Mouse (Mus musculus) embryonic facial prominence, embryonic 10.5 days (tissue): ENCODE results near the gene Atg2b. TPM values are rescaled to one million over a fixed set of nuclear protein-coding genes. Genes with fewer than 3 reads are reported as not detected.

Source experiments
- DNase-seq: peaks from one replicate; pipeline ENCODE4 v3.0.0-alpha.2; 2017; ENCODE audit warnings: low spot score
- H3K27ac ChIP-seq: fragments of 300-500 bp; sonication (generic); replicated peaks from 2 replicates; pipeline ENCODE4 v1.5.1; 2016; ENCODE audit warnings: mild to moderate bottlenecking
- H3K27me3 ChIP-seq: fragments of 300-500 bp; sonication (generic); replicated peaks from 2 replicates; pipeline ENCODE4 v1.6.1; 2016; ENCODE audit warnings: low read depth, mild to moderate bottlenecking; ENCODE audit not compliant: poor library complexity, severe bottlenecking
- H3K36me3 ChIP-seq: fragments of 300-500 bp; sonication (generic); replicated peaks from 2 replicates; pipeline ENCODE4 v1.6.1; 2016; ENCODE audit warnings: mild to moderate bottlenecking, moderate library complexity
- H3K4me1 ChIP-seq: fragments of 300-500 bp; sonication (generic); 2 replicates; pipeline ENCODE4 v1.6.1; 2016
- H3K4me3 ChIP-seq: fragments of 300-500 bp; sonication (generic); 2 replicates; pipeline ENCODE4 v1.5.1; 2016; ENCODE audit warnings: mild to moderate bottlenecking, moderate library complexity
- H3K9me3 ChIP-seq: fragments of 300-500 bp; sonication (generic); 2 replicates; pipeline ENCODE4 v1.6.1; 2016; ENCODE audit warnings: mild to moderate bottlenecking
- WGBS: fragments of 180-500 bp; shearing (Covaris S2); methylation state at CpG from one replicate; pipeline ENCODE4 v1.1.7; 2016; 5-methylcytosine and 5-hydroxymethylcytosine counted together
- polyA plus RNA-seq: library from polyadenylated mRNA; unstranded; fragments of >200 nt; fragmentation: Nextera tagmentation; extraction: Ambion mirVana; gene quantifications from 2 replicates; pipeline ENCODE4 v1.2.1, GENCODE M21; 2016

Gene Atg2b
- polyA plus RNA-seq, 1 experiment from 2014 or later = 14.3 TPM

- H3K27me3 ChIP-seq = no peaks in the 10 kb centered on the region
- H3K9me3 ChIP-seq = no peaks in the 10 kb centered on the region
- no peak overlapping the region for H3K27ac ChIP-seq
- peaks cover 34% of the 10 kb centered on the region for H3K4me1 ChIP-seq
- DNase-seq = no peak
- 94% methylated on average over 11 of the region's 11 CpGs for WGBS
- no peak overlapping the region for H3K4me3 ChIP-seq
- H3K36me3 ChIP-seq = no peaks in the 10 kb centered on the region
Measured at GRCm38 (mm10) chr12:105603904-105604303, 81.1 kb downstream of the Atg2b start.

GRCm38 (mm10) chr12:105602581-105603210 is 82.3 kb downstream of the Atg2b start, which contains the start of gene Bdkrb1:
Gene Bdkrb1 (plus strand): TSS chr12:105603085.
- Histone ChIP-seq H3K36me3 (no peaks in the 10 kb centered on the region), H3K27me3 (no peaks in the 10 kb centered on the region), H3K4me1 (peaks cover 43% of the 10 kb centered on the region), H3K27ac (no peak within 1 kb of the TSS), H3K9me3 (no peaks in the 10 kb centered on the region), H3K4me3 (no peak within 1 kb of the TSS)
- no peak for DNase-seq
- WGBS = 83% methylated on average over 11 of the region's 11 CpGs

- Histone ChIP-seq H3K4me1 (peaks cover 45% of the 10 kb centered on the region), H3K9me3 (no peaks in the 10 kb centered on the region), H3K27me3 (no peaks in the 10 kb centered on the region), H3K4me3 (no peak overlapping the region), H3K36me3 (no peaks in the 10 kb centered on the region), H3K27ac (0 out of 2 replicates have a peak overlapping the region, but pooled peaks have one; percentile 1)
- no peak for DNase-seq
- WGBS = 86% methylated on average over 6 of the region's 6 CpGs
Measured at GRCm38 (mm10) chr12:105601586-105601985, 83.4 kb downstream of the Atg2b start.

- 0 out of 2 replicates have a peak overlapping the region, but pooled peaks have one; percentile 8 for H3K27ac ChIP-seq
- H3K9me3 ChIP-seq = no peaks in the 10 kb centered on the region
- H3K36me3 ChIP-seq = no peaks in the 10 kb centered on the region
- no peak for DNase-seq
- no peaks in the 10 kb centered on the region for H3K27me3 ChIP-seq
- no peak overlapping the region for H3K4me3 ChIP-seq
- H3K4me1 ChIP-seq = peaks cover 35% of the 10 kb centered on the region
- 51% methylated on average over 5 of the region's 5 CpGs for WGBS
Measured at GRCm38 (mm10) chr12:105599098-105599497, 85.9 kb downstream of the Atg2b start.

GRCm38 (mm10) chr12:105598503-105598902 is 86.5 kb downstream of the Atg2b start:
- Histone ChIP-seq H3K4me3 (no peak overlapping the region), H3K36me3 (no peaks in the 10 kb centered on the region), H3K27ac (no peak overlapping the region), H3K27me3 (no peaks in the 10 kb centered on the region), H3K4me1 (peaks cover 40% of the 10 kb centered on the region), H3K9me3 (no peaks in the 10 kb centered on the region)
- 77% methylated on average over 10 of the region's 10 CpGs for WGBS
- DNase-seq = no peak

GRCm38 (mm10) chr12:105597135-105597534 is 87.9 kb downstream of the Atg2b start:
- no peaks in the 10 kb centered on the region for H3K36me3 ChIP-seq
- no peak overlapping the region for H3K4me3 ChIP-seq
- 85% methylated on average over 8 of the region's 8 CpGs for WGBS
- H3K9me3 ChIP-seq = no peaks in the 10 kb centered on the region
- peaks cover 43% of the 10 kb centered on the region for H3K4me1 ChIP-seq
- no peaks in the 10 kb centered on the region for H3K27me3 ChIP-seq
- no peak overlapping the region for H3K27ac ChIP-seq
- no peak for DNase-seq

- no peaks in the 10 kb centered on the region for H3K9me3 ChIP-seq
- DNase-seq = no peak
- 58% methylated on average over 4 of the region's 4 CpGs for WGBS
- H3K4me1 ChIP-seq = peaks cover 26% of the 10 kb centered on the region
- H3K27ac ChIP-seq = no peak overlapping the region
- H3K27me3 ChIP-seq = no peaks in the 10 kb centered on the region
- H3K36me3 ChIP-seq = no peaks in the 10 kb centered on the region
- H3K4me3 ChIP-seq = no peak overlapping the region
Measured at GRCm38 (mm10) chr12:105593471-105593870, 91.5 kb downstream of the Atg2b start.

- Histone ChIP-seq H3K4me1 (peaks cover 21% of the 10 kb centered on the region), H3K27me3 (no peaks in the 10 kb centered on the region), H3K9me3 (no peaks in the 10 kb centered on the region), H3K4me3 (no peak overlapping the region), H3K27ac (no peak overlapping the region), H3K36me3 (no peaks in the 10 kb centered on the region)
- 96% methylated on average over 23 of the region's 23 CpGs for WGBS
- no peak for DNase-seq
Measured at GRCm38 (mm10) chr12:105592361-105592761, 92.7 kb downstream of the Atg2b start.

- Histone ChIP-seq H3K27ac (no peak overlapping the region), H3K4me3 (no peak overlapping the region), H3K36me3 (no peaks in the 10 kb centered on the region), H3K27me3 (peaks cover 6% of the 10 kb centered on the region; the same call in 1 of the 2 replicates), H3K9me3 (no peaks in the 10 kb centered on the region), H3K4me1 (peaks cover 27% of the 10 kb centered on the region)
- no peak for DNase-seq
- 79% methylated on average over 7 of the region's 7 CpGs for WGBS
Measured at GRCm38 (mm10) chr12:105590786-105591185, 94.2 kb downstream of the Atg2b start.

GRCm38 (mm10) chr12:105587526-105587925 is 97.5 kb downstream of the Atg2b start:
- no peaks in the 10 kb centered on the region for H3K9me3 ChIP-seq
- no peak for DNase-seq
- H3K27ac ChIP-seq = no peak overlapping the region
- no peak overlapping the region for H3K4me3 ChIP-seq
- peaks cover 37% of the 10 kb centered on the region for H3K4me1 ChIP-seq
- H3K27me3 ChIP-seq = peaks cover 6% of the 10 kb centered on the region; the same call in 1 of the 2 replicates
- WGBS = 84% methylated on average over 8 of the region's 8 CpGs
- no peaks in the 10 kb centered on the region for H3K36me3 ChIP-seq

- H3K4me1 ChIP-seq = peaks cover 53% of the 10 kb centered on the region
- peaks cover 6% of the 10 kb centered on the region; the same call in 1 of the 2 replicates for H3K27me3 ChIP-seq
- H3K4me3 ChIP-seq = no peak overlapping the region
- 0 out of 2 replicates have a peak overlapping the region, but pooled peaks have one; percentile 32 for H3K27ac ChIP-seq
- DNase-seq = peak; percentile 86
- no peaks in the 10 kb centered on the region for H3K36me3 ChIP-seq
- WGBS = 17% methylated on average over 12 of the region's 12 CpGs
- no peaks in the 10 kb centered on the region for H3K9me3 ChIP-seq
Measured at GRCm38 (mm10) chr12:105584851-105585250, 100.2 kb downstream of the Atg2b start.

- whole genome bisulfite sequencing = 15% methylated on average over 2 of the region's 2 CpGs
- H3K36me3 ChIP-seq = no peaks in the 10 kb centered on the region
- peaks cover 58% of the 10 kb centered on the region for H3K4me1 ChIP-seq
- peaks cover 6% of the 10 kb centered on the region; the same call in 1 of the 2 replicates for H3K27me3 ChIP-seq
- no peak overlapping the region for H3K27ac ChIP-seq
- H3K4me3 ChIP-seq = no peak overlapping the region
- peak; percentile 70 for DNase-seq
- no peaks in the 10 kb centered on the region for H3K9me3 ChIP-seq
Measured at GRCm38 (mm10) chr12:105583484-105583883, 101.5 kb downstream of the Atg2b start.

GRCm38 (mm10) chr12:105582486-105582885 is 102.5 kb downstream of the Atg2b start:
- Histone ChIP-seq H3K4me3 (no peak overlapping the region), H3K27me3 (peaks cover 6% of the 10 kb centered on the region; the same call in 1 of the 2 replicates), H3K4me1 (peaks cover 58% of the 10 kb centered on the region), H3K9me3 (no peaks in the 10 kb centered on the region), H3K27ac (no peak overlapping the region), H3K36me3 (no peaks in the 10 kb centered on the region)
- 59% methylated on average over 9 of the region's 9 CpGs for WGBS
- no peak for DNase-seq
